Mouse (Mus musculus): ENCODE measurements around the gene Pi16. TPM values are rescaled to one million over a fixed set of nuclear protein-coding genes. Genes with fewer than 3 reads are reported as not detected.

The Pi16 gene
- polyA plus RNA-seq, 1 experiment from 2014 or later: 0.32 TPM

GRCm38 (mm10) chr17:29297813-29298212 is 19.7 kb upstream of the Pi16 start:
- H3K4me3 ChIP-seq (ENCODE audit: low read depth, low read length): no peak overlapping the region
- no peak overlapping the region for H3K27ac ChIP-seq (replicated peaks; ENCODE audit: low read depth, low read length)
- H3K9ac ChIP-seq (replicated peaks; ENCODE audit: low read length): no peak overlapping the region
- ATAC-seq (replicated peaks; ENCODE audit: insufficient number of reproducible peaks, low FRiP score, low TSS enrichment, low read depth) (no peak), DNase-seq (ENCODE audit: low spot score) (no peak)
- H3K36me3 ChIP-seq (replicated peaks; ENCODE audit: control insufficient read depth, insufficient read depth, low read depth, low read length): peaks cover 4% of the 10 kb centered on the region; the same call in 1 of the 2 replicates
- H3K9me3 ChIP-seq (replicated peaks; ENCODE audit: control insufficient read depth, low read length): no peaks in the 10 kb centered on the region
- peaks cover under 1% of the 10 kb centered on the region; the same call in 1 of the 2 replicates for H3K4me1 ChIP-seq (ENCODE audit: control insufficient read depth, insufficient read depth, low read length)
- H3K27me3 ChIP-seq (ENCODE audit: control insufficient read depth, insufficient read depth, low read length): no peaks in the 10 kb centered on the region
- WGBS: 84% methylated on average over 6 of the region's 6 CpGs
- no peak overlapping the region for H3K4me2 ChIP-seq (ENCODE audit: low read depth, low read length)

GRCm38 (mm10) chr17:29299282-29299681 is 18.2 kb upstream of the Pi16 start:
- DNase-seq (ENCODE audit: low spot score) (no peak), ATAC-seq (replicated peaks; ENCODE audit: insufficient number of reproducible peaks, low FRiP score, low TSS enrichment, low read depth) (no peak)
- Histone ChIP-seq H3K36me3 (replicated peaks; ENCODE audit: control insufficient read depth, insufficient read depth, low read depth, low read length) (peaks cover 4% of the 10 kb centered on the region; the same call in 1 of the 2 replicates), H3K27ac (replicated peaks; ENCODE audit: low read depth, low read length) (no peak overlapping the region), H3K4me2 (ENCODE audit: low read depth, low read length) (no peak overlapping the region), H3K4me3 (ENCODE audit: low read depth, low read length) (no peak overlapping the region), H3K9me3 (replicated peaks; ENCODE audit: control insufficient read depth, low read length) (no peaks in the 10 kb centered on the region), H3K9ac (replicated peaks; ENCODE audit: low read length) (no peak overlapping the region), H3K4me1 (ENCODE audit: control insufficient read depth, insufficient read depth, low read length) (peaks cover 3% of the 10 kb centered on the region; the same call in 1 of the 2 replicates), H3K27me3 (ENCODE audit: control insufficient read depth, insufficient read depth, low read length) (no peaks in the 10 kb centered on the region)
- WGBS: 94% methylated on average over 4 of the region's 4 CpGs

- H3K27me3 ChIP-seq (ENCODE audit: control insufficient read depth, insufficient read depth, low read length): no peaks in the 10 kb centered on the region
- H3K4me3 ChIP-seq (ENCODE audit: low read depth, low read length): no peak overlapping the region
- H3K36me3 ChIP-seq (replicated peaks; ENCODE audit: control insufficient read depth, insufficient read depth, low read depth, low read length): peaks cover 4% of the 10 kb centered on the region; the same call in 1 of the 2 replicates
- H3K9me3 ChIP-seq (replicated peaks; ENCODE audit: control insufficient read depth, low read length): no peaks in the 10 kb centered on the region
- peaks cover 8% of the 10 kb centered on the region for H3K4me1 ChIP-seq (ENCODE audit: control insufficient read depth, insufficient read depth, low read length)
- H3K4me2 ChIP-seq (ENCODE audit: low read depth, low read length): no peak overlapping the region
- no peak for ATAC-seq (replicated peaks; ENCODE audit: insufficient number of reproducible peaks, low FRiP score, low TSS enrichment, low read depth)
- H3K27ac ChIP-seq (replicated peaks; ENCODE audit: low read depth, low read length): no peak overlapping the region
- 0 out of 2 replicates have a peak overlapping the region, but pooled peaks have one; percentile 6 for H3K9ac ChIP-seq (replicated peaks; ENCODE audit: low read length)
- WGBS: 90% methylated on average over 7 of the region's 7 CpGs
- no peak for DNase-seq (ENCODE audit: low spot score)
Observed at GRCm38 (mm10) chr17:29300926-29301325, 16.6 kb upstream of the Pi16 start.

- Histone ChIP-seq H3K4me3 (ENCODE audit: low read depth, low read length) (no peak overlapping the region), H3K27me3 (ENCODE audit: control insufficient read depth, insufficient read depth, low read length) (no peaks in the 10 kb centered on the region), H3K9ac (replicated peaks; ENCODE audit: low read length) (no peak overlapping the region), H3K27ac (replicated peaks; ENCODE audit: low read depth, low read length) (no peak overlapping the region), H3K4me1 (ENCODE audit: control insufficient read depth, insufficient read depth, low read length) (peaks cover 8% of the 10 kb centered on the region), H3K36me3 (replicated peaks; ENCODE audit: control insufficient read depth, insufficient read depth, low read depth, low read length) (peaks cover 4% of the 10 kb centered on the region; the same call in 1 of the 2 replicates), H3K4me2 (ENCODE audit: low read depth, low read length) (no peak overlapping the region), H3K9me3 (replicated peaks; ENCODE audit: control insufficient read depth, low read length) (no peaks in the 10 kb centered on the region)
- DNase-seq (ENCODE audit: low spot score): no peak
- 96% methylated on average over 6 of the region's 6 CpGs for WGBS
- no peak for ATAC-seq (replicated peaks; ENCODE audit: insufficient number of reproducible peaks, low FRiP score, low TSS enrichment, low read depth)
Observed at GRCm38 (mm10) chr17:29301421-29301820, 16.1 kb upstream of the Pi16 start.

- DNase-seq (ENCODE audit: low spot score): no peak
- Histone ChIP-seq H3K9ac (replicated peaks; ENCODE audit: low read length) (no peak overlapping the region), H3K4me1 (ENCODE audit: control insufficient read depth, insufficient read depth, low read length) (peaks cover 8% of the 10 kb centered on the region), H3K36me3 (replicated peaks; ENCODE audit: control insufficient read depth, insufficient read depth, low read depth, low read length) (peaks cover 4% of the 10 kb centered on the region; the same call in 1 of the 2 replicates), H3K9me3 (replicated peaks; ENCODE audit: control insufficient read depth, low read length) (no peaks in the 10 kb centered on the region), H3K27me3 (ENCODE audit: control insufficient read depth, insufficient read depth, low read length) (no peaks in the 10 kb centered on the region), H3K4me3 (ENCODE audit: low read depth, low read length) (no peak overlapping the region), H3K27ac (replicated peaks; ENCODE audit: low read depth, low read length) (no peak overlapping the region), H3K4me2 (ENCODE audit: low read depth, low read length) (no peak overlapping the region)
- 72% methylated on average over 5 of the region's 5 CpGs for WGBS
- no peak for ATAC-seq (replicated peaks; ENCODE audit: insufficient number of reproducible peaks, low FRiP score, low TSS enrichment, low read depth)
Observed at GRCm38 (mm10) chr17:29302149-29302548, 15.3 kb upstream of the Pi16 start.

- Histone ChIP-seq H3K4me3 (ENCODE audit: low read depth, low read length) (no peak overlapping the region), H3K27ac (replicated peaks; ENCODE audit: low read depth, low read length) (peak overlapping the region; percentile 28; the same call in 1 of the 2 replicates), H3K9ac (replicated peaks; ENCODE audit: low read length) (no peak overlapping the region; the same call in 1 of the 2 replicates), H3K9me3 (replicated peaks; ENCODE audit: control insufficient read depth, low read length) (no peaks in the 10 kb centered on the region), H3K4me2 (ENCODE audit: low read depth, low read length) (no peak overlapping the region), H3K27me3 (ENCODE audit: control insufficient read depth, insufficient read depth, low read length) (no peaks in the 10 kb centered on the region), H3K36me3 (replicated peaks; ENCODE audit: control insufficient read depth, insufficient read depth, low read depth, low read length) (peaks cover 4% of the 10 kb centered on the region; the same call in 1 of the 2 replicates), H3K4me1 (ENCODE audit: control insufficient read depth, insufficient read depth, low read length) (peaks cover 8% of the 10 kb centered on the region)
- WGBS: 28% methylated on average over 3 of the region's 3 CpGs
- no peak for ATAC-seq (replicated peaks; ENCODE audit: insufficient number of reproducible peaks, low FRiP score, low TSS enrichment, low read depth)
- DNase-seq (ENCODE audit: low spot score): peak; percentile 53
Observed at GRCm38 (mm10) chr17:29303087-29303486, 14.4 kb upstream of the Pi16 start.

GRCm38 (mm10) chr17:29303856-29304255 is 13.6 kb upstream of the Pi16 start:
- H3K4me3 ChIP-seq (ENCODE audit: low read depth, low read length): no peak overlapping the region
- H3K4me1 ChIP-seq (ENCODE audit: control insufficient read depth, insufficient read depth, low read length): peaks cover 8% of the 10 kb centered on the region
- H3K36me3 ChIP-seq (replicated peaks; ENCODE audit: control insufficient read depth, insufficient read depth, low read depth, low read length): peaks cover 4% of the 10 kb centered on the region; the same call in 1 of the 2 replicates
- H3K9me3 ChIP-seq (replicated peaks; ENCODE audit: control insufficient read depth, low read length): no peaks in the 10 kb centered on the region
- H3K9ac ChIP-seq (replicated peaks; ENCODE audit: low read length): no peak overlapping the region
- no peak overlapping the region for H3K27ac ChIP-seq (replicated peaks; ENCODE audit: low read depth, low read length)
- ATAC-seq (replicated peaks; ENCODE audit: insufficient number of reproducible peaks, low FRiP score, low TSS enrichment, low read depth): no peak
- no peak overlapping the region for H3K4me2 ChIP-seq (ENCODE audit: low read depth, low read length)
- DNase-seq (ENCODE audit: low spot score): no peak
- H3K27me3 ChIP-seq (ENCODE audit: control insufficient read depth, insufficient read depth, low read length): no peaks in the 10 kb centered on the region
- 64% methylated on average over 3 of the region's 3 CpGs for WGBS

- ATAC-seq (replicated peaks; ENCODE audit: insufficient number of reproducible peaks, low FRiP score, low TSS enrichment, low read depth): no peak
- no peak for DNase-seq (ENCODE audit: low spot score)
- H3K9ac ChIP-seq (replicated peaks; ENCODE audit: low read length): no peak overlapping the region
- 55% methylated on average over 13 of the region's 13 CpGs for WGBS
- no peak overlapping the region for H3K27ac ChIP-seq (replicated peaks; ENCODE audit: low read depth, low read length)
- H3K36me3 ChIP-seq (replicated peaks; ENCODE audit: control insufficient read depth, insufficient read depth, low read depth, low read length): peaks cover 4% of the 10 kb centered on the region; the same call in 1 of the 2 replicates
- H3K4me3 ChIP-seq (ENCODE audit: low read depth, low read length): no peak overlapping the region
- no peaks in the 10 kb centered on the region for H3K9me3 ChIP-seq (replicated peaks; ENCODE audit: control insufficient read depth, low read length)
- peaks cover 8% of the 10 kb centered on the region for H3K4me1 ChIP-seq (ENCODE audit: control insufficient read depth, insufficient read depth, low read length)
- H3K27me3 ChIP-seq (ENCODE audit: control insufficient read depth, insufficient read depth, low read length): no peaks in the 10 kb centered on the region
- no peak overlapping the region for H3K4me2 ChIP-seq (ENCODE audit: low read depth, low read length)
Observed at GRCm38 (mm10) chr17:29304376-29305057, 13.0 kb upstream of the Pi16 start.
